Mouse (Mus musculus): ENCODE data around the gene Bcar1. TPM values are rescaled to one million over a fixed set of nuclear protein-coding genes. Genes with fewer than 3 reads are reported as not detected.

Gene Bcar1
- polyA plus RNA-seq (2015; fragmentation: Nextera tagmentation; extraction: Ambion mirVana), result 9.9 and 11.6 TPM in 2 replicates

- H3K4me3 ChIP-seq (ENCODE audit: low read depth, low read length), result peak within 1 kb of the TSS; percentile 59
- peak within 1 kb of the TSS; percentile 68 for H3K4me2 ChIP-seq (ENCODE audit: low read depth, low read length)
- DNase-seq (peak; percentile 83), ATAC-seq (peak; percentile 56)
- no peak for TF ChIP-seq EP300 (IDR thresholded peaks at IDR 0.05; ENCODE audit: low read depth)
- TF ChIP-seq CTCF (IDR thresholded peaks at IDR 0.05; ENCODE audit: low read depth), result no peak
- 16% methylated on average over 29 of the region's 40 CpGs for WGBS (ENCODE audit: insufficient replicate concordance)
- peaks cover 45% of the 10 kb centered on the region for H3K4me1 ChIP-seq (ENCODE audit: insufficient read depth)
- peak within 1 kb of the TSS; percentile 75 for H3K9ac ChIP-seq (replicated peaks)
- no peaks in the 10 kb centered on the region for H3K9me3 ChIP-seq (ENCODE audit: low read length)
- no peaks in the 10 kb centered on the region for H3K36me3 ChIP-seq (replicated peaks; ENCODE audit: insufficient read depth, low read length)
- peak within 1 kb of the TSS; percentile 88 for H3K27ac ChIP-seq (ENCODE audit: low read depth)
- peaks cover 37% of the 10 kb centered on the region for H3K27me3 ChIP-seq (ENCODE audit: insufficient read depth, low read length)
These were observed at the start of gene Bcar1 for GRCm38 (mm10) chr8:111743792-111744696. Gene Bcar1 (minus strand): TSS chr8:111743809.

- Histone ChIP-seq H3K4me3 (ENCODE audit: low read depth, low read length) (no peak overlapping the region), H3K4me2 (ENCODE audit: low read depth, low read length) (no peak overlapping the region), H3K4me1 (ENCODE audit: insufficient read depth) (0 out of 2 replicates have a peak, but pooled peaks cover 2% of the 10 kb centered on the region), H3K9me3 (ENCODE audit: low read length) (no peaks in the 10 kb centered on the region), H3K36me3 (replicated peaks; ENCODE audit: insufficient read depth, low read length) (no peaks in the 10 kb centered on the region), H3K27ac (ENCODE audit: low read depth) (no peak overlapping the region), H3K27me3 (ENCODE audit: insufficient read depth, low read length) (no peaks in the 10 kb centered on the region), H3K9ac (replicated peaks) (no peak overlapping the region)
- no peak for ATAC-seq
- no peak for TF ChIP-seq CTCF (IDR thresholded peaks at IDR 0.05; ENCODE audit: low read depth)
- TF ChIP-seq EP300 (IDR thresholded peaks at IDR 0.05; ENCODE audit: low read depth), result no peak
- no peak for DNase-seq
These were observed 46.0 kb upstream of the Bcar1 start for GRCm38 (mm10) chr8:111789639-111790038.

GRCm38 (mm10) chr8:111789200-111789599 lies 45.6 kb upstream of the Bcar1 start:
- Histone ChIP-seq H3K36me3 (replicated peaks; ENCODE audit: insufficient read depth, low read length) (no peaks in the 10 kb centered on the region), H3K4me1 (ENCODE audit: insufficient read depth) (0 out of 2 replicates have a peak, but pooled peaks cover 2% of the 10 kb centered on the region), H3K27me3 (ENCODE audit: insufficient read depth, low read length) (no peaks in the 10 kb centered on the region), H3K27ac (ENCODE audit: low read depth) (no peak overlapping the region), H3K4me3 (ENCODE audit: low read depth, low read length) (no peak overlapping the region), H3K9ac (replicated peaks) (no peak overlapping the region), H3K9me3 (ENCODE audit: low read length) (no peaks in the 10 kb centered on the region), H3K4me2 (ENCODE audit: low read depth, low read length) (no peak overlapping the region)
- TF ChIP-seq EP300 (IDR thresholded peaks at IDR 0.05; ENCODE audit: low read depth) (no peak), CTCF (IDR thresholded peaks at IDR 0.05; ENCODE audit: low read depth) (no peak)
- no peak for ATAC-seq
- no peak for DNase-seq
- WGBS (ENCODE audit: insufficient replicate concordance), result 72% methylated on average over 4 of the region's 4 CpGs

DNA sequence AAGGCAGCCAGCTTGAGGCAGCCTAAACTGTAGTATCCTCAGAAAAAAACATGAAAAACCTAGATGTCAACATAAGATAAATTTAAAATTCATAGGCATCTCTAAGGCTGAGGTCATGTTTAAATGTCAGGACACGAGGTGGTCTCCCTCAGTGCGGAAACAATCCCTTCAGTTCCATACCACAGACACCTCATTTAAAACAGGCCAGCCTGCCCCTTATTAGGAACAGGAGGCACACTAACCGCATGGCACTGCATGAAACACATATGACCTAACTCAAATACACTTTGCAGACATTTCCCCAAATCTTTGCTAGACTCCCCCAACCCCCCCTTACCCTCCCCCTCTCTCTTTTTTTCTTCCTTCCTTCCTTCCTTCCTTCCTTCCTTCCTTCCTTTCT lies 44.9 kb upstream of the Bcar1 start:
- H3K4me2 ChIP-seq (ENCODE audit: low read depth, low read length), result no peak overlapping the region
- H3K9ac ChIP-seq (replicated peaks), result no peak overlapping the region
- no peaks in the 10 kb centered on the region for H3K9me3 ChIP-seq (ENCODE audit: low read length)
- ATAC-seq (no peak), DNase-seq (no peak)
- 0 out of 2 replicates have a peak, but pooled peaks cover 2% of the 10 kb centered on the region for H3K4me1 ChIP-seq (ENCODE audit: insufficient read depth)
- WGBS (ENCODE audit: insufficient replicate concordance), result 75% methylated on average over 3 of the region's 3 CpGs
- H3K36me3 ChIP-seq (replicated peaks; ENCODE audit: insufficient read depth, low read length), result no peaks in the 10 kb centered on the region
- H3K4me3 ChIP-seq (ENCODE audit: low read depth, low read length), result no peak overlapping the region
- no peaks in the 10 kb centered on the region for H3K27me3 ChIP-seq (ENCODE audit: insufficient read depth, low read length)
- TF ChIP-seq CTCF (IDR thresholded peaks at IDR 0.05; ENCODE audit: low read depth), result no peak
- TF ChIP-seq EP300 (IDR thresholded peaks at IDR 0.05; ENCODE audit: low read depth), result no peak
- H3K27ac ChIP-seq (ENCODE audit: low read depth), result no peak overlapping the region

- H3K9ac ChIP-seq (replicated peaks), result no peak overlapping the region
- no peak overlapping the region for H3K27ac ChIP-seq (ENCODE audit: low read depth)
- no peak for DNase-seq
- no peaks in the 10 kb centered on the region for H3K36me3 ChIP-seq (replicated peaks; ENCODE audit: insufficient read depth, low read length)
- TF ChIP-seq EP300 (IDR thresholded peaks at IDR 0.05; ENCODE audit: low read depth), result no peak
- 0 out of 2 replicates have a peak, but pooled peaks cover 2% of the 10 kb centered on the region for H3K4me1 ChIP-seq (ENCODE audit: insufficient read depth)
- H3K4me2 ChIP-seq (ENCODE audit: low read depth, low read length), result no peak overlapping the region
- no peaks in the 10 kb centered on the region for H3K27me3 ChIP-seq (ENCODE audit: insufficient read depth, low read length)
- no peaks in the 10 kb centered on the region for H3K9me3 ChIP-seq (ENCODE audit: low read length)
- ATAC-seq, result no peak
- no peak overlapping the region for H3K4me3 ChIP-seq (ENCODE audit: low read depth, low read length)
- WGBS (ENCODE audit: insufficient replicate concordance), result 62% methylated on average over 5 of the region's 5 CpGs
These were observed 44.5 kb upstream of the Bcar1 start for GRCm38 (mm10) chr8:111788085-111788484.

DNA sequence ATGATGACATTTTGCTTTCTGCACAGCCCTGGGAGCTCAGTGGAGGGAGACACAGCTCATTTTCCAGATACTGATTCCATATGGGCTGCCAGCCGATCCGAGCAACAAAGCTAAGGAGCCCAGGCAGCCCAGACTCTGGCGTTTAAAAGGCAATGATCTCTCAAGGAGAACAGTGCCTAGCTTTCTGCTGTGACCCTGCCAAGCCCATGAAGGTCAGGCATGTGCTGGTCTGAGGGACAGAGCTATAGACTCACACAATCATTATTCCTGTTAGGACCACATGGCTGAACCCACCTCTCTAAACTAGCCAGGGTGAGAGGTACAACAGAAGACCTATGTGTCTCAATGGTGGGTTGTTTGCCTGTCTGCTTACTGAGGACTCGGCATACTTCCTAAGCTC lies 44.1 kb upstream of the Bcar1 start:
- Histone ChIP-seq H3K9ac (replicated peaks) (no peak overlapping the region), H3K36me3 (replicated peaks; ENCODE audit: insufficient read depth, low read length) (no peaks in the 10 kb centered on the region), H3K4me1 (ENCODE audit: insufficient read depth) (0 out of 2 replicates have a peak, but pooled peaks cover 2% of the 10 kb centered on the region), H3K4me3 (ENCODE audit: low read depth, low read length) (no peak overlapping the region), H3K9me3 (ENCODE audit: low read length) (no peaks in the 10 kb centered on the region), H3K4me2 (ENCODE audit: low read depth, low read length) (no peak overlapping the region), H3K27ac (ENCODE audit: low read depth) (no peak overlapping the region), H3K27me3 (ENCODE audit: insufficient read depth, low read length) (no peaks in the 10 kb centered on the region)
- TF ChIP-seq EP300 (IDR thresholded peaks at IDR 0.05; ENCODE audit: low read depth) (no peak), CTCF (IDR thresholded peaks at IDR 0.05; ENCODE audit: low read depth) (no peak)
- DNase-seq (no peak), ATAC-seq (no peak)
- WGBS (ENCODE audit: insufficient replicate concordance), result 77% methylated on average over 4 of the region's 4 CpGs
